Mouse (Mus musculus): ENCODE data around the gene Ergic1. TPM values are rescaled to one million over a fixed set of nuclear protein-coding genes. Genes with fewer than 3 reads are reported as not detected.

The Ergic1 gene
- polyA plus RNA-seq, 1 experiment from 2014 or later: 135 TPM

DNA sequence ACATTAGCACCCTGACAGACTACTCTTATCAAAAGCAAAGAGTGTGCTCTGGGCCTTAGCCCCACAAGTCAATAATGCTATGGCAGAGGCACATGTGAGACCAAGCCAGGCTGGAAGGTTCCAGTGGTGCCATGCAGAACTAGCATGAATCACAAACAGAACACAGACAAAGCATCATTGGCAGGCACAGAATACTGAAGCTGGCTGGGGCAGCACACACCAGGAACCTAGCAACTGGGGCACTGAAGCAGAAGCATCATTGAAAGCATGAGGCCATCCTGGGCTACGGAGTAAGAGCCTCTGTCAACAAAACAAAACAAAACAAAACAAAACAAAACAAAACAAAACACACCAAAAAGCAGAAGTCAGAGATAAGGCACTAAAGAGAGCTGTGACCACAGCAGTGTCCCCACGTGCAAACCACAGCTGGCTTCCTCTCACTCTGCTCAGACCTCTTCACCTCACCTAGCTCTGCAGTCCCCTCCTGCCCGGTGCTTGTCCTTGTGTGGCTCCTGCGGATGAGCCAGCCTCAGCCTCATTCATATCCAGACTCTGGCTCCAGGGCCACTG is 28.7 kb upstream of the Ergic1 start:
- no peaks in the 10 kb centered on the region for H3K36me3 ChIP-seq (ENCODE audit: control insufficient read depth, insufficient read depth, low read length)
- no peak overlapping the region for H3K9ac ChIP-seq (ENCODE audit: low read length)
- WGBS: 66% methylated on average over 4 of the region's 4 CpGs
- H3K27me3 ChIP-seq (replicated peaks; ENCODE audit: control insufficient read depth, insufficient read depth, low read length): no peaks in the 10 kb centered on the region
- H3K27ac ChIP-seq (ENCODE audit: low read depth): no peak overlapping the region
- H3K9me3 ChIP-seq (ENCODE audit: control insufficient read depth, low read length): no peaks in the 10 kb centered on the region
- no peak overlapping the region for H3K4me2 ChIP-seq (ENCODE audit: low read length)
- no peak overlapping the region for H3K4me3 ChIP-seq (ENCODE audit: low read depth, low read length)
- H3K4me1 ChIP-seq (replicated peaks; ENCODE audit: control insufficient read depth, insufficient read depth, low read length): no peaks in the 10 kb centered on the region; the same call in 1 of the 2 replicates
- DNase-seq (ENCODE audit: low spot score) (no peak), ATAC-seq (replicated peaks; ENCODE audit: low FRiP score, low TSS enrichment, low read depth) (no peak)

DNA sequence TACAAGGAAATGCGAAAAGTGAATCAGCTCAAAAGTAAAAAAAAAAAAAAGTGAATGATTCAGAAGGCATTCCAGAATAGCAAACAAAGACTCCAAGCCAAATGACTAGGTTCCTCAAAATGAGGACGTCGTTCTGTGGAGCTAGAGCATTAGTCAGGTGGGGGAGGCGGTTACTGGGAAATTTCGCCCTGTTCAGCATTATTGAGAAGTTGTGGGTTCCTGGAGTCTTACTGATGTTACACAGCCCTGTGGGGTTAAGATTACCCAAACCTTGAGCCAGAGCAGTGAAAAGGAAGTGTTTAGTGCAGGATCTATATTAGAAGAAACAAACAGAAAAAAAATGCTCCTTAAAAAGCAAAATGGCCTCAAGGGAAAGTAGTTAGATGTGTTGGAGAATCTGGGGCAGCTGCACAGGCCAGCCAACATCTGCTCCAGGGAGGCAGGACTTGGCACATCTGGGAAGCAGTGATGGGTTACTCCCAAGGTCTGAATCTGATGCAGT is 27.4 kb upstream of the Ergic1 start:
- Histone ChIP-seq H3K4me2 (ENCODE audit: low read length) (no peak overlapping the region), H3K9ac (ENCODE audit: low read length) (no peak overlapping the region), H3K27me3 (replicated peaks; ENCODE audit: control insufficient read depth, insufficient read depth, low read length) (no peaks in the 10 kb centered on the region), H3K27ac (ENCODE audit: low read depth) (no peak overlapping the region), H3K36me3 (ENCODE audit: control insufficient read depth, insufficient read depth, low read length) (no peaks in the 10 kb centered on the region), H3K4me3 (ENCODE audit: low read depth, low read length) (no peak overlapping the region), H3K4me1 (replicated peaks; ENCODE audit: control insufficient read depth, insufficient read depth, low read length) (no peaks in the 10 kb centered on the region; the same call in 1 of the 2 replicates), H3K9me3 (ENCODE audit: control insufficient read depth, low read length) (no peaks in the 10 kb centered on the region)
- no peak for DNase-seq (ENCODE audit: low spot score)
- WGBS: 69% methylated on average over 5 of the region's 5 CpGs
- ATAC-seq (replicated peaks; ENCODE audit: low FRiP score, low TSS enrichment, low read depth): no peak

DNA sequence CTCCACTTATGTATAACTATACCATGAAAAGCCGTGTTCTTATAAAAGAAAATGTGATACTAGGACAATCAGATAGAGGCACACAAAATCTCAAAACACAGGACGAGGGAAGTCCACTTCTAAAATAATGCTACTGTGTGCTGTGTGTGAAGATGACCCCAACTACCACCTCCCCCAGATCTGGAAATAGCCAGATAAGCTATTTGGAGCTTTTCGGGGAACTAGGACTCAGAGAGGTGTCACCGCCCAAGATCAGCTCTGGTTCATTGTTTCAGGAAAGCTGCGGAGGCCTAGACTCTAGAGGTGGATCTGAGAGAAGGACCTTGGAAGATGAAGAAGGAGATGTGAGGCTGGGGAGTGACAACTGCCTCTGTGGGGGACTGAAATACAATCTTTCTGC is 26.6 kb upstream of the Ergic1 start:
- H3K4me1 ChIP-seq (replicated peaks; ENCODE audit: control insufficient read depth, insufficient read depth, low read length): no peaks in the 10 kb centered on the region; the same call in 1 of the 2 replicates
- ATAC-seq (replicated peaks; ENCODE audit: low FRiP score, low TSS enrichment, low read depth) (no peak), DNase-seq (ENCODE audit: low spot score) (no peak)
- H3K36me3 ChIP-seq (ENCODE audit: control insufficient read depth, insufficient read depth, low read length): no peaks in the 10 kb centered on the region
- no peaks in the 10 kb centered on the region for H3K9me3 ChIP-seq (ENCODE audit: control insufficient read depth, low read length)
- H3K4me2 ChIP-seq (ENCODE audit: low read length): no peak overlapping the region
- no peak overlapping the region for H3K4me3 ChIP-seq (ENCODE audit: low read depth, low read length)
- H3K27ac ChIP-seq (ENCODE audit: low read depth): no peak overlapping the region
- H3K27me3 ChIP-seq (replicated peaks; ENCODE audit: control insufficient read depth, insufficient read depth, low read length): no peaks in the 10 kb centered on the region
- WGBS: 83% methylated on average over 5 of the region's 5 CpGs
- no peak overlapping the region for H3K9ac ChIP-seq (ENCODE audit: low read length)

DNA sequence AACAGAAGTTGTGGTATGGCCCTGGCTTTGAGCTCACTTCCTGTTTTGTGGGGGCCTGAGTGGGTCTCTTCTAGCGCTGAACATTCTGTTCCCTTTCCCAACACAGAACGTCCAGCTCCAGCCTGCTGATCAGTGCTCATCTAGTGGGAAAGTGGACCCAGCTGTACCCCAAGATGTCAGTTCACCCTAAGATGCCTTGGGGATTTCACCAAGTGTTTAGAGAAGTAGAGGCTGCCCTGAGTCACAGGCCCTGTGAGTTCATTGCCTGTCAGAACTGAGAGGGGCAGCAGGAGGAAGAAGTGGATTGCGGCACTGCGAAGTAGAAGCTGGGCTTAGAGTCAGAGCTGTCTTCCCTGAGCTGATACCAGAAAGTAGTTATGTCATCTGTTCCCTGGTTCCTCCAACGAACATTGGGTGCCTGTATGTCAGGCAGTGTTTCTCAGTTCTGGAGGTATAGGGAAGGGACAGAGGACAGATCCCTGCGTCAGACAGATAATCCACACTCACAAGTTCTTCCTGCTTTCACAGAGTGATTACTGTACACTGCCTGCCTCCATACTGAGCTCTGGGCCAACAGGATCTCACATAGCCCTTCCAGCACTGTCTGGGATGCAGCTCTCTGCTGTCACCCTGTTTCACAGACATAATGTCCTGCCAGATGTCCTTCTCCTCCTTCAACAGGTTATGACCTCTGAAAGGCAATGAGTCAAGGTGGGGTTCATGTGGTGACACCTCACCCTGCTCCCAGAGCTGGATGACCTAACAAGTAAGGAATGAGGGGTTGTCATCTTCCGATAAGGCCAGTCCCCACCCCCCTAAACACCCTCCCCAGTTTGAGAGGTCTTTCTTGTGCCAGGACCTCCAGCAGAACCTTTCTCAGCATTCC is 25.8 kb upstream of the Ergic1 start:
- H3K4me3 ChIP-seq (ENCODE audit: low read depth, low read length): no peak overlapping the region
- no peaks in the 10 kb centered on the region for H3K9me3 ChIP-seq (ENCODE audit: control insufficient read depth, low read length)
- no peak overlapping the region for H3K27ac ChIP-seq (ENCODE audit: low read depth)
- WGBS: 75% methylated on average over 7 of the region's 7 CpGs
- H3K27me3 ChIP-seq (replicated peaks; ENCODE audit: control insufficient read depth, insufficient read depth, low read length): no peaks in the 10 kb centered on the region
- no peaks in the 10 kb centered on the region; the same call in 1 of the 2 replicates for H3K4me1 ChIP-seq (replicated peaks; ENCODE audit: control insufficient read depth, insufficient read depth, low read length)
- no peak overlapping the region for H3K4me2 ChIP-seq (ENCODE audit: low read length)
- no peak for DNase-seq (ENCODE audit: low spot score)
- H3K9ac ChIP-seq (ENCODE audit: low read length): no peak overlapping the region
- ATAC-seq (replicated peaks; ENCODE audit: low FRiP score, low TSS enrichment, low read depth): no peak
- no peaks in the 10 kb centered on the region for H3K36me3 ChIP-seq (ENCODE audit: control insufficient read depth, insufficient read depth, low read length)

DNA sequence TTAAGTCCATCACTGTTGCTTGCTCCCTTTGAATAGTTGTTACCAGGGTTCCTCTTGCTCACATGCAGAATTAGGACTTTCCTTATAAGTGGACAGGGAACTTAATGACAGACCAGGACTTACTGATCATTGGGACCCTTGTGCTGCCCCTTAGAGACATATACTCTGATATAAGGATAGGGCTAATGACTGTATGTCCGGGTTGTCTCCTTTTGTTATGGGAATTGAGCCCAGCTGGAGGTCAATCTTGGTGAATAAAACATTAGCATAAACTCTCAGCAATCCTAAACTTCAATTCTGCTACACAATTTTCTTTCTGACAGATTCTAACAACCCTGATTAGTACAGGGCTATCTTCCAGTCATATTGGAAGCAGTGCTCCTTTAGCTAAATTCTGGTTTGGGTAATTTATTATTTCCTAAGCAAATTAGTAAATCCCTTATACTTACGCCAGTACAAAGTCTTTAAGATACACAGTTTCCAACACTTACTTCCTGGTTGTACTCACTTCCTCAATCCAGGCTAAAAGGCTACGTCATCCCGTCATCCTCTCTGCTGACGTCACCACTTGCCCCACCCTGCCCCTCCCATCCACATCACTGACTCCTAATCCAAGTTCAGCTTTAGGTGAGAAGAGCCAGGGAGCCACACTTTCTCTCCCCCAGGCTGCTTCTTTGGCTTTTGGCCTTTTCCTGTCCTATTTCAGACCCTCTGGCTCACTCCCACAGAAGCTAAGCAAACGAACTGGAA is 23.4 kb upstream of the Ergic1 start:
- DNase-seq (ENCODE audit: low spot score) (peak; percentile 73), ATAC-seq (replicated peaks; ENCODE audit: low FRiP score, low TSS enrichment, low read depth) (no peak)
- Histone ChIP-seq H3K9ac (ENCODE audit: low read length) (no peak overlapping the region), H3K27ac (ENCODE audit: low read depth) (no peak overlapping the region), H3K4me2 (ENCODE audit: low read length) (no peak overlapping the region), H3K27me3 (replicated peaks; ENCODE audit: control insufficient read depth, insufficient read depth, low read length) (no peaks in the 10 kb centered on the region), H3K9me3 (ENCODE audit: control insufficient read depth, low read length) (no peaks in the 10 kb centered on the region), H3K36me3 (ENCODE audit: control insufficient read depth, insufficient read depth, low read length) (no peaks in the 10 kb centered on the region), H3K4me1 (replicated peaks; ENCODE audit: control insufficient read depth, insufficient read depth, low read length) (peaks cover 3% of the 10 kb centered on the region), H3K4me3 (ENCODE audit: low read depth, low read length) (no peak overlapping the region)
- WGBS: 24% methylated on average over 6 of the region's 6 CpGs

DNA sequence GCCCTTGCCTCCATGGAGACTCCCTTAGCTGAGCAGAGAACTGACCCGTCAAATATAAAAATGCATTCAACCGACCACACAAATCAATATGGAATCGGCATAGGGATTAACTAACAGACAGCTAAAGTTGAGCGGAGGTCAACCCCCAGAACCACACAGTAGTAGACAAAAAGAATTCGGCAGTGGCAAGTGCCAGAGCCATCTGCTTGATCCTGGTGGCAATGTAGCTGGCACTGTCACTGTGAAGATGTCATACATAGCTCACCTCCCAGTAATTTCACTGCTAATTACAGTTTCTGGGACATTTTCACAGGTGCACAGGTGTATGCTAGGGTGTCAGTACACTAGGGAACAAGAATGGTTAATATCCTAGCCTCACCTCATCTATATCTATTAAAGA is 21.2 kb upstream of the Ergic1 start:
- no peak overlapping the region for H3K27ac ChIP-seq (ENCODE audit: low read depth)
- peaks cover 3% of the 10 kb centered on the region for H3K4me1 ChIP-seq (replicated peaks; ENCODE audit: control insufficient read depth, insufficient read depth, low read length)
- ATAC-seq (replicated peaks; ENCODE audit: low FRiP score, low TSS enrichment, low read depth) (no peak), DNase-seq (ENCODE audit: low spot score) (no peak)
- H3K4me3 ChIP-seq (ENCODE audit: low read depth, low read length): no peak overlapping the region
- 65% methylated on average over 5 of the region's 5 CpGs for WGBS
- H3K9ac ChIP-seq (ENCODE audit: low read length): no peak overlapping the region
- H3K9me3 ChIP-seq (ENCODE audit: control insufficient read depth, low read length): no peaks in the 10 kb centered on the region
- no peaks in the 10 kb centered on the region for H3K36me3 ChIP-seq (ENCODE audit: control insufficient read depth, insufficient read depth, low read length)
- H3K27me3 ChIP-seq (replicated peaks; ENCODE audit: control insufficient read depth, insufficient read depth, low read length): no peaks in the 10 kb centered on the region
- no peak overlapping the region for H3K4me2 ChIP-seq (ENCODE audit: low read length)

DNA sequence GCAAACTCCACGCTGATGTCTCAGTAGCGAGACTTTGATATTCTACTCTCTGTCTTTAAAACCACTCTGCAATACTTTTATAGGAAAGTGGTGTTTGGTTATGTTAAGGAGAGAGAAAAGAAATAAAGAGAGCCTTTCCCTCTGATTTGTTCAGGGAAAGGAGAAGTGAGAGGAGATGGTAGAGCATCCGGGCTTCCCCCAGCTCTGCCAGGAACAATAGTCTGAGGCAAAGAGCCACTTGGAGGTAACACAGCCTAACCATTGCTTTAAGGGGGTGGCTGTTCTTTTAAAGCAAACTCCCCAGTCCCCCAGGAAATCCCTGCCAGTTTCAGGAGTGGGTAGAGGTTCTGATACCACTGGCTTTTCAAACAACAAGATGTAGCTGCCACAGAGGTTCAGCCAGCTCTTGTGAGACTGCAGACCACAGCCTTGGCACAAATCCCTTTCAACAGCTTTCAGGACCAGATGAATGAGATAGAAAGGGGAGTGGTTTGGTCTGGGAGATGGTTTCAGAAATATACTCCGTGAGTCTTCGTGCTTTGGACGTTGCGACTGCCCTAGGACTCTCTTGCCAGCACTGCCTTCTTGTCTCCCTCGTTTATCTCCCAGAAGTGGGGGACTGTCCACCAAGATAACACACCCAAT is 16.8 kb upstream of the Ergic1 start:
- Histone ChIP-seq H3K4me3 (ENCODE audit: low read depth, low read length) (no peak overlapping the region), H3K36me3 (ENCODE audit: control insufficient read depth, insufficient read depth, low read length) (no peaks in the 10 kb centered on the region), H3K9me3 (ENCODE audit: control insufficient read depth, low read length) (no peaks in the 10 kb centered on the region), H3K4me2 (ENCODE audit: low read length) (no peak overlapping the region), H3K9ac (ENCODE audit: low read length) (no peak overlapping the region), H3K27me3 (replicated peaks; ENCODE audit: control insufficient read depth, insufficient read depth, low read length) (no peaks in the 10 kb centered on the region), H3K4me1 (replicated peaks; ENCODE audit: control insufficient read depth, insufficient read depth, low read length) (peaks cover 11% of the 10 kb centered on the region), H3K27ac (ENCODE audit: low read depth) (no peak overlapping the region)
- no peak for DNase-seq (ENCODE audit: low spot score)
- ATAC-seq (replicated peaks; ENCODE audit: low FRiP score, low TSS enrichment, low read depth): no peak
- 73% methylated on average over 8 of the region's 8 CpGs for WGBS

DNA sequence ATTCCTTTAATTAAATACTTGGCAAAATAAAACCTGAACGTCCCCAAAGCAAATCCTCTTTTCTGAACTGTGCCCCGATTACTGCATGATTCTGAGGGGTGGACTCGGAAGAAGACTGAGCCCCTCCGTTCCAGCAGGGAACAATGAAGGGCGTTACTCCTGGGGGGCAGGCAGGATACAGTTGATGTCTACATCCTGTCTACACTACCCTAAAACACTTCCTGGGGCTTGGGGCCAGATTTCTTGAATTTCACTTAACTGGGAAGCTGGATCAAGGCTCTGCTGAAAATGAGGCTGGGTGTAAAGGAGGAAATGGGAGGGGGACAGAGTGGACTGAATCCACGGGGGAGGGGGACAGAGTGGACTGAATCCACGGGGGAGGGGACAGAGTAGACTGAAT is 13.5 kb upstream of the Ergic1 start:
- H3K9ac ChIP-seq (ENCODE audit: low read length): no peak overlapping the region
- 40% methylated on average over 7 of the region's 7 CpGs for WGBS
- ATAC-seq (replicated peaks; ENCODE audit: low FRiP score, low TSS enrichment, low read depth): no peak

More for the DNA sequence above, 13.5 kb upstream of the Ergic1 start:
- DNase-seq (ENCODE audit: low spot score): no peak
- Histone ChIP-seq H3K36me3 (ENCODE audit: control insufficient read depth, insufficient read depth, low read length) (no peaks in the 10 kb centered on the region), H3K9me3 (ENCODE audit: control insufficient read depth, low read length) (no peaks in the 10 kb centered on the region), H3K27ac (ENCODE audit: low read depth) (no peak overlapping the region), H3K4me2 (ENCODE audit: low read length) (no peak overlapping the region), H3K4me1 (replicated peaks; ENCODE audit: control insufficient read depth, insufficient read depth, low read length) (peaks cover 8% of the 10 kb centered on the region), H3K27me3 (replicated peaks; ENCODE audit: control insufficient read depth, insufficient read depth, low read length) (no peaks in the 10 kb centered on the region), H3K4me3 (ENCODE audit: low read depth, low read length) (no peak overlapping the region)
